Mouse (Mus musculus): Measurements from ENCODE around the gene Tob2. TPM values are rescaled to one million over a fixed set of nuclear protein-coding genes. Genes with fewer than 3 reads are reported as not detected.

The Tob2 gene
- 10.7 and 11.1 TPM in 2 replicates for polyA plus RNA-seq (2014; fragmentation: Nextera tagmentation; extraction: Ambion mirVana)

GRCm38 (mm10) chr15:81858517-81859329 lies at the start of gene Tob2:
Tob2 (minus strand) TSS chr15:81858796.
- H3K4me3 ChIP-seq (ENCODE audit: low read depth, low read length) = peak within 1 kb of the TSS; percentile 81
- H3K4me2 ChIP-seq (ENCODE audit: low read depth, low read length) = peak within 1 kb of the TSS; percentile 76
- under 1% methylated on average over 44 of the region's 44 CpGs for WGBS
- H3K36me3 ChIP-seq (replicated peaks; ENCODE audit: control insufficient read depth, insufficient read depth, low read depth, low read length) = no peaks in the 10 kb centered on the region
- no peaks in the 10 kb centered on the region for H3K27me3 ChIP-seq (ENCODE audit: control insufficient read depth, insufficient read depth, low read length)
- H3K9ac ChIP-seq (replicated peaks; ENCODE audit: low read length) = peak within 1 kb of the TSS; percentile 83
- DNase-seq (ENCODE audit: low spot score) (peak; percentile 58), ATAC-seq (replicated peaks; ENCODE audit: insufficient number of reproducible peaks, low FRiP score, low TSS enrichment, low read depth) (no peak)
- H3K4me1 ChIP-seq (ENCODE audit: control insufficient read depth, insufficient read depth, low read length) = no peaks in the 10 kb centered on the region
- peak within 1 kb of the TSS; percentile 77 for H3K27ac ChIP-seq (replicated peaks; ENCODE audit: low read depth, low read length)
- no peaks in the 10 kb centered on the region for H3K9me3 ChIP-seq (replicated peaks; ENCODE audit: control insufficient read depth, low read length)

- peaks cover 9% of the 10 kb centered on the region for H3K36me3 ChIP-seq (replicated peaks; ENCODE audit: control insufficient read depth, insufficient read depth, low read depth, low read length)
Measured at GRCm38 (mm10) chr15:81907953-81908352, 49.4 kb upstream of the Tob2 start.

GRCm38 (mm10) chr15:81904939-81905338 lies 46.3 kb upstream of the Tob2 start:
- Histone ChIP-seq H3K9ac (replicated peaks; ENCODE audit: low read length) (no peak overlapping the region), H3K9me3 (replicated peaks; ENCODE audit: control insufficient read depth, low read length) (no peaks in the 10 kb centered on the region), H3K36me3 (replicated peaks; ENCODE audit: control insufficient read depth, insufficient read depth, low read depth, low read length) (peaks cover 9% of the 10 kb centered on the region), H3K4me1 (ENCODE audit: control insufficient read depth, insufficient read depth, low read length) (no peaks in the 10 kb centered on the region), H3K27ac (replicated peaks; ENCODE audit: low read depth, low read length) (no peak overlapping the region), H3K4me3 (ENCODE audit: low read depth, low read length) (no peak overlapping the region), H3K4me2 (ENCODE audit: low read depth, low read length) (no peak overlapping the region), H3K27me3 (ENCODE audit: control insufficient read depth, insufficient read depth, low read length) (no peaks in the 10 kb centered on the region)
- ATAC-seq (replicated peaks; ENCODE audit: insufficient number of reproducible peaks, low FRiP score, low TSS enrichment, low read depth) = no peak
- peak; percentile 74 for DNase-seq (ENCODE audit: low spot score)
- 41% methylated on average over 2 of the region's 2 CpGs for WGBS

More at GRCm38 (mm10) chr15:81907953-81908352, 49.4 kb upstream of the Tob2 start:
- H3K4me2 ChIP-seq (ENCODE audit: low read depth, low read length) = no peak overlapping the region
- H3K4me1 ChIP-seq (ENCODE audit: control insufficient read depth, insufficient read depth, low read length) = no peaks in the 10 kb centered on the region
- H3K9ac ChIP-seq (replicated peaks; ENCODE audit: low read length) = no peak overlapping the region
- H3K9me3 ChIP-seq (replicated peaks; ENCODE audit: control insufficient read depth, low read length) = no peaks in the 10 kb centered on the region
- H3K4me3 ChIP-seq (ENCODE audit: low read depth, low read length) = no peak overlapping the region
- H3K27me3 ChIP-seq (ENCODE audit: control insufficient read depth, insufficient read depth, low read length) = no peaks in the 10 kb centered on the region
- no peak for ATAC-seq (replicated peaks; ENCODE audit: insufficient number of reproducible peaks, low FRiP score, low TSS enrichment, low read depth)
- WGBS = 95% methylated on average over 8 of the region's 8 CpGs
- H3K27ac ChIP-seq (replicated peaks; ENCODE audit: low read depth, low read length) = no peak overlapping the region
- no peak for DNase-seq (ENCODE audit: low spot score)

GRCm38 (mm10) chr15:81898751-81899150 lies 40.2 kb upstream of the Tob2 start:
- H3K27me3 ChIP-seq (ENCODE audit: control insufficient read depth, insufficient read depth, low read length) = no peaks in the 10 kb centered on the region
- no peaks in the 10 kb centered on the region for H3K9me3 ChIP-seq (replicated peaks; ENCODE audit: control insufficient read depth, low read length)
- no peak for DNase-seq (ENCODE audit: low spot score)
- H3K27ac ChIP-seq (replicated peaks; ENCODE audit: low read depth, low read length) = no peak overlapping the region
- no peak for ATAC-seq (replicated peaks; ENCODE audit: insufficient number of reproducible peaks, low FRiP score, low TSS enrichment, low read depth)
- H3K4me2 ChIP-seq (ENCODE audit: low read depth, low read length) = no peak overlapping the region
- no peaks in the 10 kb centered on the region for H3K4me1 ChIP-seq (ENCODE audit: control insufficient read depth, insufficient read depth, low read length)
- H3K9ac ChIP-seq (replicated peaks; ENCODE audit: low read length) = no peak overlapping the region
- H3K36me3 ChIP-seq (replicated peaks; ENCODE audit: control insufficient read depth, insufficient read depth, low read depth, low read length) = peaks cover 4% of the 10 kb centered on the region
- 85% methylated on average over 2 of the region's 2 CpGs for WGBS
- H3K4me3 ChIP-seq (ENCODE audit: low read depth, low read length) = no peak overlapping the region

GRCm38 (mm10) chr15:81897607-81898285 lies 39.1 kb upstream of the Tob2 start:
- DNase-seq (ENCODE audit: low spot score) (no peak), ATAC-seq (replicated peaks; ENCODE audit: insufficient number of reproducible peaks, low FRiP score, low TSS enrichment, low read depth) (no peak)
- H3K27ac ChIP-seq (replicated peaks; ENCODE audit: low read depth, low read length) = no peak overlapping the region
- H3K36me3 ChIP-seq (replicated peaks; ENCODE audit: control insufficient read depth, insufficient read depth, low read depth, low read length) = peaks cover 4% of the 10 kb centered on the region
- no peaks in the 10 kb centered on the region for H3K4me1 ChIP-seq (ENCODE audit: control insufficient read depth, insufficient read depth, low read length)
- no peak overlapping the region for H3K9ac ChIP-seq (replicated peaks; ENCODE audit: low read length)
- no peak overlapping the region for H3K4me2 ChIP-seq (ENCODE audit: low read depth, low read length)
- H3K4me3 ChIP-seq (ENCODE audit: low read depth, low read length) = no peak overlapping the region
- WGBS = 90% methylated on average over 5 of the region's 5 CpGs
- H3K9me3 ChIP-seq (replicated peaks; ENCODE audit: control insufficient read depth, low read length) = no peaks in the 10 kb centered on the region
- H3K27me3 ChIP-seq (ENCODE audit: control insufficient read depth, insufficient read depth, low read length) = no peaks in the 10 kb centered on the region

GRCm38 (mm10) chr15:81896407-81896806 lies 37.8 kb upstream of the Tob2 start:
- Histone ChIP-seq H3K27ac (replicated peaks; ENCODE audit: low read depth, low read length) (no peak overlapping the region), H3K9ac (replicated peaks; ENCODE audit: low read length) (no peak overlapping the region), H3K9me3 (replicated peaks; ENCODE audit: control insufficient read depth, low read length) (no peaks in the 10 kb centered on the region), H3K4me3 (ENCODE audit: low read depth, low read length) (no peak overlapping the region), H3K36me3 (replicated peaks; ENCODE audit: control insufficient read depth, insufficient read depth, low read depth, low read length) (peaks cover 4% of the 10 kb centered on the region), H3K27me3 (ENCODE audit: control insufficient read depth, insufficient read depth, low read length) (no peaks in the 10 kb centered on the region), H3K4me2 (ENCODE audit: low read depth, low read length) (no peak overlapping the region), H3K4me1 (ENCODE audit: control insufficient read depth, insufficient read depth, low read length) (no peaks in the 10 kb centered on the region)
- ATAC-seq (replicated peaks; ENCODE audit: insufficient number of reproducible peaks, low FRiP score, low TSS enrichment, low read depth) (no peak), DNase-seq (ENCODE audit: low spot score) (no peak)
- 91% methylated on average over 2 of the region's 2 CpGs for WGBS

- H3K9me3 ChIP-seq (replicated peaks; ENCODE audit: control insufficient read depth, low read length) = no peaks in the 10 kb centered on the region
- no peak for ATAC-seq (replicated peaks; ENCODE audit: insufficient number of reproducible peaks, low FRiP score, low TSS enrichment, low read depth)
- H3K36me3 ChIP-seq (replicated peaks; ENCODE audit: control insufficient read depth, insufficient read depth, low read depth, low read length) = peaks cover 6% of the 10 kb centered on the region
Measured at GRCm38 (mm10) chr15:81894002-81894401, 35.4 kb upstream of the Tob2 start.

More at GRCm38 (mm10) chr15:81894002-81894401, 35.4 kb upstream of the Tob2 start:
- H3K27me3 ChIP-seq (ENCODE audit: control insufficient read depth, insufficient read depth, low read length) = no peaks in the 10 kb centered on the region
- no peak overlapping the region for H3K4me2 ChIP-seq (ENCODE audit: low read depth, low read length)
- no peak overlapping the region for H3K9ac ChIP-seq (replicated peaks; ENCODE audit: low read length)
- H3K27ac ChIP-seq (replicated peaks; ENCODE audit: low read depth, low read length) = no peak overlapping the region
- WGBS = 83% methylated on average over 1 of the region's 1 CpGs
- no peak for DNase-seq (ENCODE audit: low spot score)
- H3K4me1 ChIP-seq (ENCODE audit: control insufficient read depth, insufficient read depth, low read length) = no peaks in the 10 kb centered on the region
- H3K4me3 ChIP-seq (ENCODE audit: low read depth, low read length) = no peak overlapping the region

Data from embryonic facial prominence, embryonic 11.5 days (tissue).